Mouse (Mus musculus) brain, embryonic 14.5 days (tissue): ENCODE measurements at regions not wholly inside any gene's neighbourhood (a gene's known extent, or its start where the extent isn't known, plus 50 kb on each side); places are given as distances from the start of the nearest gene placed in this dataset.
A peak's percentile ranks its signal among the peaks of the same experiment; 100 is the strongest.
"Not testable (repeated sequence)": the region's sequence is repeated elsewhere in the genome, so short reads cannot be mapped to it uniquely, and the experiment has no call there.

ENCODE experiments used
- DNase-seq: peaks from one replicate; pipeline ENCODE4 v3.0.0-alpha.2; 2011; ENCODE audit warnings: low read depth
- CTCF ChIP-seq: fragments of 200-500 bp; IDR thresholded peaks from 2 replicates; pipeline ENCODE4 v1.5.1; 2012; ENCODE audit warnings: inconsistent platforms, mild to moderate bottlenecking, moderate library complexity, borderline replicate concordance; ENCODE audit not compliant: insufficient read depth, insufficient read length; ENCODE audit errors: extremely low read depth
- POLR2A ChIP-seq: fragments of 200-500 bp; IDR thresholded peaks from 2 replicates; pipeline ENCODE4 v1.6.1; 2012; ENCODE audit warnings: mild to moderate bottlenecking, inconsistent platforms, borderline replicate concordance; ENCODE audit not compliant: poor library complexity, insufficient read depth, insufficient read length, severe bottlenecking; ENCODE audit errors: extremely low read depth

DNA sequence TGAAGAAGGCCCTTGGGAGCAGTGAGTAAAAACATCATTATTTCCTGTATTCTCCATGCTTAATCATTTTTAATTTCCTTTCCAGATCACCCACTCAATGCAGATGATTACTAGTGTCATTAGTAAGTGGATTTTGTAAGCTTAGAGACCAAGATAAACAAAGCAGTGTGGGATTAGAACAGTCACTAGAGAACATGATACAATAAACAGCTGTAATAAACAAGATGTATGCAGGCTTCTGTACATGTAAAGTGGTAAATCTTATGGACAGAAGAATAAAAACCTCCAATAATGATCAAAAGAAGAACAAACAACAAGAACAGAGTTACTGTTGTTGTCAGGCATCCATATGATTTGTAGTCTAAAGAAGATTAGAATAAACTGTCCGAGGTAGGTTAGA lies 542.1 kb upstream of the Kcnd2 start:
- TF ChIP-seq CTCF (no peak), POLR2A (no peak)

GRCm38 (mm10) chr6:20686447-20687238 lies 528.7 kb upstream of the Kcnd2 start:
- DNase-seq: not testable (repeated sequence)

More for the DNA sequence above, 542.1 kb upstream of the Kcnd2 start:
- DNase-seq: no peak

DNA sequence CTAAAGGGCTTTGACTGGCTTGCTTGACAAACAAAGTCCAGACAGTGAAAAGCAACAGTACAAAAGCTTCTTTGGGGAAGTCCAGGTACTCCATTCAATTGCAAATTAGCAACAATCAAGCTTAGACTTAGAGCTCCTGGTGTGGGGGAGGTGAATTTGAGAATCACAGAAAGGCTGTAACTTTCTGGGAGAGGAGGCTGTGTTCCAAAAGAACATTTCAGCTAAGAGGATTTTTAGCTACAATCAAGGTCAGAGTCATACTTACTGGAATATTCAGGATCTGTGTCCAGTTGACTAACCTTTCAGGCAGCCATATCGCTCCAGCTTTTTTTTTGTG lies 528.1 kb upstream of the Kcnd2 start:
- not testable (repeated sequence) for DNase-seq

GRCm38 (mm10) chr6:20725948-20726347 lies 489.4 kb upstream of the Kcnd2 start:
- DNase-seq: no peak
- TF ChIP-seq POLR2A (no peak), CTCF (no peak)

DNA sequence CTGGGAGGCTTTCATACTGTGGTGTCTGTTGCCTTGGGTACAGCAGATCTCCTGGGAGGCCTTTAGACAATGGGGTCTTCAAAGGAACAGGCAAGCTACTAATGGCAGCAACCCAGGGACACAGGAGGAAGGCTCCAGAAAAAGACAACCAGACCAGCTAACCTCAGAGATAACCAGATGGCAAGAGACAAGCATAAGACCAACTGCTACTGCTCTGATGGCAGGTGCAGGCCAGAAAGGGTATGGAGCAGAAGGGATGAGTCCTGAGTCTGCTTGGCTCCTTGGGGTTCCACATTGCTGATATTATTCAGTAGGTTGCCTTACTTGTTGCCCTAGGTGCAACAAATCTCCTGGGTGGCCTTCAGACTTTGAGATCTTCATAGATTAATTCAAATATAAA lies 476.2 kb upstream of the Kcnd2 start:
- no peak for DNase-seq
- TF ChIP-seq POLR2A (no peak), CTCF (no peak)

DNA sequence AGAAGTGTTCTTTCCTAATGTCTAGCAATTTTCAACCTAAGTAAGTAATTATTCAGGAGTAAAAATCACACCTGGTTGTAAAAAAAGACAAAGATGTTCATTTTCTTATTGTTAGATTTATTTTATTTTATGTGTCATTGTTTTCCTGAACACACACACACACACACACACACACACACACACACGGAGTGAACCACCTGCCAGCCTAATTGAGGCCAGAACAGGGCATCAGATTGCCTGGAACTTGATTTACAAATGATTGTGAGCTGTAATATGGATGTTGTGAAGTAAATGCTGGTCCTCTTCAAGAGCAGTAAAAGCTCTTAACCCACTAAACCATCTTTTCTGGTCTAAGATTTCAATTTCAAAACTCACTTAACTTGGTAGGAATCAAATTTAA lies 474.9 kb upstream of the Kcnd2 start:
- TF ChIP-seq CTCF: no peak
- no peak for TF ChIP-seq POLR2A
- DNase-seq: no peak

DNA sequence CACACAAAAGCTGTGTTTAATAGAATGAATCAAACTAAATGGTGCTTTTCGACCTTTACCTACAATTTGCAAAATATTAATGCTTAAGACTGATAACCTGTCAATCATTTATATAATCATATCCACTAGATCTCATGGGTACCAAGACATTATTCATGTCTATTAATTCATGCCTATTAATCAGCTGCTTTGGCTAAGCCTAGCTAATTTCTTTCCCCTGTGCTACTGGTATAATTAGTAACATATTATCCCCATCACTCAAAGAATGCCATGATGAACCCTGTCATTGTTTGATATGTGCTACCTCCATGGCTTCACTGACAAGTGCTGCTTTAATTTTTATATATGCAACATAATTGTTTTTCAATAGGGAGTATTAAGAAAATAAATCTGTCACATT lies 474.1 kb upstream of the Kcnd2 start:
- peak; percentile 20 for DNase-seq
- TF ChIP-seq CTCF (no peak), POLR2A (no peak)

DNA sequence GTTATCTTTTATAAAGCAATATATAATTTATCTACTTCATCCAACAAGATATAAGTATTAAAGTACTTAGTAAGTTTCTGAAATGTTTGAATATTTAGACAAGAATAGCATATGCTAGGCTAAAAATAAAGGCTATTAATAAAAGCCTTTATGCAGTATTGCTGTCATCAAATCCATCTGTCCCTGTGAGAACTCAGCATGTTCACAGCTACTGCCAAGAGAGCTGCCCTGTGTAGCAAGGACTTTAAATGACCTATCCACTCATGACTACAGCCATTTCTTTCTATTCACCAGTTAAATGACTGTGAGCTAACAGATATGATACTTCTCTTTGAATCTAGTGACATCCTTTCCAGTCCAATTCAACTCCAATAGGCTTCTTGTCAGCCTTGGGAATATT lies 458.1 kb upstream of the Kcnd2 start:
- peak; percentile 18 for DNase-seq
- no peak for TF ChIP-seq CTCF
- no peak for TF ChIP-seq POLR2A

- TF ChIP-seq POLR2A (no peak), CTCF (no peak)
- DNase-seq: no peak
Measured at GRCm38 (mm10) chr6:20761300-20761699, 454.0 kb upstream of the Kcnd2 start.

- peak; percentile 32 for DNase-seq
- no peak for TF ChIP-seq POLR2A
- TF ChIP-seq CTCF: no peak
Measured at GRCm38 (mm10) chr6:20775872-20776271, 439.4 kb upstream of the Kcnd2 start.
